Mouse (Mus musculus): ENCODE data around the gene Csrp3. TPM values are rescaled to one million over a fixed set of nuclear protein-coding genes. Genes with fewer than 3 reads are reported as not detected.

The Csrp3 gene
- polyA plus RNA-seq, 1 experiment from 2014 or later, result 0.53 TPM

DNA sequence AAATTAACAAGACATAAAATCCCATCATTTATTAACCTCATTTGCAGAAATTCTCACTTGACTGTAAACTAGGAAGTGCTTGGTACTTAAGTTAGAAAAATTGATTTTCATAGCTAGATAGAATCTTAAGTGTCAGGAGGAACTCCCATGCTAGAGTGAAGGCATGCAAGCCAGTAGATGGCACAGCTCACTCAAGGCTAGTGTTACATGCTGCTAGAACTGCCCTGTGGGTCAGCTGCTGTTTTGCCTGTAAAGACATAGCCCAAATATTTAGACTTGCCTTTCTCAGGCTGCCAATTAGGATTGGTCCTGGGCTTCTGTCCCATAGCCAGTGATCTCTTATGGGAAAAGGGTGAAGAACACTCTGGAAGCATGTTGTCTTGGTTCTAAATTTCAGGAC is 35.5 kb downstream of the Csrp3 start:
- Histone ChIP-seq H3K4me1 (no peaks in the 10 kb centered on the region), H3K36me3 (replicated peaks) (peaks cover 12% of the 10 kb centered on the region), H3K4me2 (no peak overlapping the region), H3K4me3 (no peak overlapping the region), H3K9ac (no peak overlapping the region), H3K9me3 (no peaks in the 10 kb centered on the region), H3K27ac (no peak overlapping the region), H3K27me3 (replicated peaks) (no peaks in the 10 kb centered on the region)
- no peak for ATAC-seq (replicated peaks)

GRCm38 (mm10) chr7:48810652-48811051 is 37.2 kb downstream of the Csrp3 start:
- no peak overlapping the region for H3K9ac ChIP-seq
- H3K36me3 ChIP-seq (replicated peaks), result peaks cover 19% of the 10 kb centered on the region
- no peaks in the 10 kb centered on the region for H3K4me1 ChIP-seq
- ATAC-seq (replicated peaks), result no peak
- 100% methylated on average over 1 of the region's 1 CpGs for WGBS
- no peaks in the 10 kb centered on the region for H3K9me3 ChIP-seq
- H3K27ac ChIP-seq, result no peak overlapping the region
- no peak overlapping the region for H3K4me3 ChIP-seq
- no peaks in the 10 kb centered on the region for H3K27me3 ChIP-seq (replicated peaks)
- no peak overlapping the region for H3K4me2 ChIP-seq

GRCm38 (mm10) chr7:48806587-48806986 is 41.2 kb downstream of the Csrp3 start:
- no peak overlapping the region for H3K4me2 ChIP-seq
- no peak for ATAC-seq (replicated peaks)
- no peak overlapping the region for H3K4me3 ChIP-seq
- no peak overlapping the region for H3K27ac ChIP-seq
- H3K27me3 ChIP-seq (replicated peaks), result no peaks in the 10 kb centered on the region
- no peaks in the 10 kb centered on the region for H3K4me1 ChIP-seq
- no peaks in the 10 kb centered on the region for H3K9me3 ChIP-seq
- peaks cover 32% of the 10 kb centered on the region for H3K36me3 ChIP-seq (replicated peaks)
- H3K9ac ChIP-seq, result no peak overlapping the region
- WGBS, result 89% methylated on average over 4 of the region's 4 CpGs

GRCm38 (mm10) chr7:48803381-48803780 is 44.5 kb downstream of the Csrp3 start:
- Histone ChIP-seq H3K27ac (no peak overlapping the region), H3K27me3 (replicated peaks) (no peaks in the 10 kb centered on the region), H3K36me3 (replicated peaks) (peaks cover 26% of the 10 kb centered on the region), H3K4me2 (no peak overlapping the region), H3K9me3 (no peaks in the 10 kb centered on the region), H3K4me1 (no peaks in the 10 kb centered on the region), H3K4me3 (no peak overlapping the region), H3K9ac (no peak overlapping the region)
- ATAC-seq (replicated peaks), result no peak
- 80% methylated on average over 7 of the region's 7 CpGs for WGBS

GRCm38 (mm10) chr7:48795130-48795529 is 52.7 kb downstream of the Csrp3 start:
- H3K4me2 ChIP-seq, result no peak overlapping the region
- peaks cover 13% of the 10 kb centered on the region for H3K4me1 ChIP-seq
- WGBS, result 80% methylated on average over 3 of the region's 3 CpGs

DNA sequence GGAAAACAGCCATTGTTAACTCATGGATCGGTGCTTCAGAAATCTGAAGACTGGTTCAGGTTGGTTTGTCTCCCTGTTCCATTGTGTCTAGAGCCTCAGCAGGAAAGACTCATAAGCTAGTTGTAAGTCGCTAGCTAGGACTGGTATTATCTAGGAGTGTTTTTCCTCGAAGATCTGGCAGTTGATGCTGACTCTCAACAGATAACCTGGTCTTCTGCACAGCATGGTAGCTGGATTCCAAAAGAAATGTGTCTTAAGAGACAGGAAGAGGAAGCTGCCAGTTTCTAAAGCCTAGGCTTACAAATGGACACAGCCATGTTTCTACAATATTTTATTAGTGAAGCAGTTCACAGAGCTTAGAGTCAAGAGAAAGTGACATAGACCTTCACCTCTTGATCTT is 56.4 kb downstream of the Csrp3 start:
- H3K9ac ChIP-seq, result no peak overlapping the region
- H3K4me2 ChIP-seq, result no peak overlapping the region
- ATAC-seq (replicated peaks), result no peak
- no peak overlapping the region for H3K4me3 ChIP-seq
- no peak overlapping the region for H3K27ac ChIP-seq
- H3K36me3 ChIP-seq (replicated peaks), result 0 out of 2 replicates have a peak, but pooled peaks cover 3% of the 10 kb centered on the region
- H3K9me3 ChIP-seq, result no peaks in the 10 kb centered on the region
- peaks cover 26% of the 10 kb centered on the region for H3K4me1 ChIP-seq
- WGBS, result 77% methylated on average over 3 of the region's 3 CpGs
- no peaks in the 10 kb centered on the region for H3K27me3 ChIP-seq (replicated peaks)

More at GRCm38 (mm10) chr7:48795130-48795529, 52.7 kb downstream of the Csrp3 start:
- Histone ChIP-seq H3K4me3 (no peak overlapping the region), H3K9me3 (no peaks in the 10 kb centered on the region), H3K36me3 (replicated peaks) (peaks cover 7% of the 10 kb centered on the region; the same call in 1 of the 2 replicates), H3K27ac (no peak overlapping the region), H3K27me3 (replicated peaks) (no peaks in the 10 kb centered on the region), H3K9ac (no peak overlapping the region)
- no peak for ATAC-seq (replicated peaks)

DNA sequence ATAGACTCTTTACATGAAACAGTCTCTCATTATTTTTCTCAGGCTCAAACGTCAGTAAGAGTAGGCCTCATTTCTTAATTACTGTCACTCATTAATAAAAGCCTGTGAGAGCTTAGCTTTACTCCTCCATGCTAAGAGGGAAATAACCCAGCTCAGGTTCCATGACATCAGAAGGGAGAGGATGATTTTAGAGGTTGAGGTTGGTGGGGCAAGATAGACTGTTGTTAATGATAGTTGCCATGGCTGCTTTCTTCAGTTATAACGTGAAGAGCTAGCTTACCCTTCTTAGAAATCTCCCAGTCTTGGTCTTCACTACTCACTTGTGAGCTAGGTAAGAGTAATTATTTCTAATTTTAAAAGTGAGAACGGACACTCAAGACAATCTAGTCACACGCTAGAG is 57.7 kb downstream of the Csrp3 start:
- Histone ChIP-seq H3K9me3 (no peaks in the 10 kb centered on the region), H3K4me1 (peaks cover 26% of the 10 kb centered on the region), H3K4me2 (peak overlapping the region; percentile 63), H3K4me3 (peak overlapping the region; percentile 80; the same call in 1 of the 2 replicates), H3K36me3 (replicated peaks) (no peaks in the 10 kb centered on the region), H3K27ac (no peak overlapping the region), H3K27me3 (replicated peaks) (no peaks in the 10 kb centered on the region), H3K9ac (no peak overlapping the region)
- 60% methylated on average over 4 of the region's 4 CpGs for WGBS
- no peak for ATAC-seq (replicated peaks)

DNA sequence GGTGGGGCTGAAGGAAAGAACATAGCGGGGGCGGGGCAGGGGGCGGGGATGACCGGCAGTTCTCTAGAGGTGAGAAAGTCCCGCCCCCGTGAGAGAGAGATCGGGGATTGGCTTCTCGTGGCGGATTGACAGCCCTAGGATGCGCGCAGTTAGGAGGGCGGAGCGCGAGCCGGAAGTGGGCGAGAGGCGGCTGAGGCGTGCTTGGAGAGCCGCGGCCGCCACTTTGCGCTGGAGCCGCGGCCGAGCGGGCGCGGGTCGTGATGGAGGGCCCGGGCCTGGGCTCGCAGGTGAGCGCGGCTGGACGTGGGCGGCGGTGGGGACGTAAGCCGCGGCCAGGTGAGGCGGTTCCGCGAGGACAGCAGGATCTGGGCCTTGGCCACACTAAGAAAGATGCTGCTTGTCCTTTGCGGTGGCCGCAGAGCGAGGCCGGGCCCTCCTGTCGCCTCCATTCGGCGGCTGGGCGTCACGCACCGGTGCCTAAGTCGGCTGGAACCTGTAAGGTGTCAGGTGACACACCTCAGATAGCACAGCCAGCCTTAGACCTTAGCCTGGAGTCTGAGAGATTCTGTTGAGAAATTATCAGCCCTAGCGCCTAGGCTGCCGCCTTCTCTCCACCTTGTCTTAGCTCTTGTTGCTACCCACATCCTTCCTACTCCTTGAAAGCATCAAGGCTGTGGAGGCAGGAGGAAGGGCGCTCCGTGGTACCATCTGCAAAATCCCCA is 58.8 kb downstream of the Csrp3 start, which contains the start of gene Zdhhc13:
Zdhhc13 (plus strand) TSS at position 153 of the 722 bp plus-strand sequence.
- H3K4me2 ChIP-seq, result peak within 1 kb of the TSS; percentile 63
- peaks cover 26% of the 10 kb centered on the region for H3K4me1 ChIP-seq
- under 1% methylated on average over 57 of the region's 57 CpGs for WGBS
- peak within 1 kb of the TSS; percentile 80 for H3K4me3 ChIP-seq
- H3K9ac ChIP-seq, result peak within 1 kb of the TSS; percentile 77
- no peaks in the 10 kb centered on the region for H3K36me3 ChIP-seq (replicated peaks)
- no peaks in the 10 kb centered on the region for H3K27me3 ChIP-seq (replicated peaks)
- peak within 1 kb of the TSS; percentile 84 for H3K27ac ChIP-seq
- peak; percentile 99 for ATAC-seq (replicated peaks)
- H3K9me3 ChIP-seq, result no peaks in the 10 kb centered on the region

DNA sequence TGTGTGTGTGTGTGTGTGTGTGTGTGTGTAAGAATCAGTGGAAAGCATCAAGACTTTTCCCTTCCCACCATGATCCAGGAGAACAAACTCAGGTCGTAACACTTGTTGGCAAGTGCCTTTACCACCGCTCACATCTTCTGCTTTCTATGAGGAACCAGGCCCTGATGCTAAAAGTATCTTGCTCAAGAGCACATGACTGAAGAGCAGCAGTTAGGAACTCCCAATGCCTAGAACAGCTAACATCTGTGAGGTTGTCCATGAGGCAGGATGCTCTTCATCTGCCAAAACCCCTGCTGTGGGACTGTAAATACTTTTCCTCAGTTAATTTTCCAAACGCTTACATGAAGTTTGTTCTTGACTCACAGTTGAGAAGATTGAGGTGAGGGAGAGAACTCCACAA is 59.5 kb downstream of the Csrp3 start:
- WGBS, result 63% methylated on average over 3 of the region's 3 CpGs
- Histone ChIP-seq H3K27me3 (replicated peaks) (no peaks in the 10 kb centered on the region), H3K4me1 (peaks cover 26% of the 10 kb centered on the region), H3K4me3 (peak overlapping the region; percentile 80), H3K9ac (no peak overlapping the region), H3K9me3 (no peaks in the 10 kb centered on the region), H3K4me2 (peak overlapping the region; percentile 63), H3K27ac (no peak overlapping the region), H3K36me3 (replicated peaks) (no peaks in the 10 kb centered on the region)
- peak; percentile 8; the same call in 1 of the 2 replicates for ATAC-seq (replicated peaks)

DNA sequence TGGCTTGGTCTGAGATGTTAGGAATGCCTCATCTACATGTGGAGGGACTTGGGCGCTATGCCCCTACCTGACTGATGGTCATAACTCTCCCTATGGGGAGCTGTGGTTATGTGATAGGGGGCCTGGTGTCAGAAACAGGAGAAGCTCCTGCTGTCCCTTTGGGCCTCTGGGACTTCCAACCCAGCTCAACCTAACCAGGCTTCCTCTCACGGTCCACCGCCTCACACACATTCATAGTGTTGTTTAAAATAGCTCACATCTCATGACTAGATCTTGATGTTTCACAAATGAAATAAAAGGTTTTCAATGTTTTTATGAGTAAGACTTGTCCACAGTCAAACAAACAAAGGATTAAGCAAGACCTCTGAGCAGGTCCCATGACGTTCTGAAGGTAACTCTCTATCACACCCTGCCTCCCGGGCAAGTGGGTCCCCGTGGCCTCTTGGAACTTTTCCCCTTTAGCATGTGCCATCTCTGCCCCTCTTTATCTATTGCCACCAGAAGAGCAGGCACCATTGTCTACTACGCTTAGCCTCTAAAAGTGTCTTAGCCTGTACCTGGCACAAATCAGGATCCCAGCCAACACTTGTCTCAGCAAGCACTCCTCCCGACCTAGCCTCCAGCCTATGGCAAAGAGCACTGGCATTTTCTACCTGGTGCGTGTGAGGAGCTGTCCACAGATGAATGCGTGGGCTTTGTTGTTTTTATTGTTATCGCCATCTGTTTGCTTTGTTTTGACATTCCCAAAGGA is 62.9 kb downstream of the Csrp3 start:
- H3K4me2 ChIP-seq, result no peak overlapping the region
- H3K27ac ChIP-seq, result no peak overlapping the region
- peaks cover 11% of the 10 kb centered on the region for H3K4me1 ChIP-seq
- no peak overlapping the region for H3K9ac ChIP-seq
- WGBS, result 87% methylated on average over 11 of the region's 11 CpGs
- H3K27me3 ChIP-seq (replicated peaks), result no peaks in the 10 kb centered on the region
- no peaks in the 10 kb centered on the region for H3K36me3 ChIP-seq (replicated peaks)
- ATAC-seq (replicated peaks), result no peak
- H3K9me3 ChIP-seq, result no peaks in the 10 kb centered on the region
- H3K4me3 ChIP-seq, result no peak overlapping the region

DNA sequence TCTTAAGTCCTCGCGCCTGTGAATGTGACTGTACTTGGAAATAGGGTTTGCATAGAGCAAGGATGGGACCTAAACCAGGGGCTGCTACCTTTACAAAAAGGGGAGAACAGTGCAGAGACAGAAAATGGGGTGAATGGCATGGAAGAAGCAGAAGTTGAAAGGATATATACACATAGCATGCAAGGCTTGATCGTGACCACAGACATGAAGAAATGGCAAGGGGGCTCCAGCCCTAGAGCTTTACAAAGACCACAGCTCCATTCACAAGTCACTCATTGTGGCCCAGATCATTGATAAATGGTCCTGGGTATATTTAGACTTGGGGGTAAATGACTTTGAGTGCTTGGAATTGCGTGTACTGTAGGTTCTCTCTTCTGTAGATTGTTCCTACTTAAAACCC is 65.4 kb downstream of the Csrp3 start:
- H3K27me3 ChIP-seq (replicated peaks), result no peaks in the 10 kb centered on the region
- no peak overlapping the region for H3K9ac ChIP-seq
- H3K4me3 ChIP-seq, result no peak overlapping the region
- H3K4me1 ChIP-seq, result no peaks in the 10 kb centered on the region
- no peak for ATAC-seq (replicated peaks)
- no peak overlapping the region for H3K4me2 ChIP-seq
- H3K9me3 ChIP-seq, result no peaks in the 10 kb centered on the region
- no peak overlapping the region for H3K27ac ChIP-seq
- H3K36me3 ChIP-seq (replicated peaks), result no peaks in the 10 kb centered on the region
- 92% methylated on average over 4 of the region's 4 CpGs for WGBS
